Mouse (Mus musculus) 416B (cell line): ENCODE results near the gene Colgalt2.
"Not testable (repeated sequence)": the region's sequence is repeated elsewhere in the genome, so short reads cannot be mapped to it uniquely, and the experiment has no call there.

Experiments used
- DNase-seq: peaks from one replicate; pipeline ENCODE4 v3.0.0; 2011; ENCODE audit warnings: low read depth

Colgalt2 gene

DNA sequence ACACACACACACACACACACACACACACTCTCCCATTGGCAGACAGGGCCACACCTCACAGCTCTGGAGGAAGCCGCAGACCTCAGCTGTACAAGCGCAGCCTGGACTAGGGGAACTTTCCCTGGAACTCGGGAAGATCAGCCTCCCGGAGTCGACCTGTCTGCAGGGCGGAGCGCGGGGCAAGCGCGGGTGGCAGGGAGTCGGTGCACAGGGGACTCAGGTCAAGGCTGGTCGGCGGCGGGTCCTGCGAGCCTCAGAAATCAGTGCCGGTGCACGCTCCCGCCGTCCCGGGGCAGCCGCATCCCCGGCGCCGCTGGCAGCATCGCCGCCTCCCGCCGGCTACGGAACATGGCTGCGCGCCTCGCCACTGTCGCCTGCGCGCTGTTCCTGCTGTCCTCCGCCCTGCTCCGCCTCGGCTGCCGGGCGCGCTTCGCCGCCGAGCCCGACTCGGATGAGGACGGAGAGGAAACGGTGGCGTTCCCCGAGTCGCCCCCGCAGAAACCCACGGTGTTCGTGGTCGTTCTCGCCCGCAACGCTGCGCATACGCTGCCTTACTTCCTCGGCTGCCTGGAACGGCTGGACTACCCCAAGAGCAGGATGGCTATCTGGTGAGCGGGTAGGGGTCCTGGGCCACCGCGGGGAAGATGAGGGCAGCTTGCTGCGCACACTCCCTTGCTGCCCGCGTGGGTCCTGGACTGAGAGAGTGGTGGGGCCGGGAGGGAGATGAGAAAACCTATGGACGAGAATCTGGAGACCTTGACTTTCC lies at the start of gene Colgalt2:
TSS of gene Colgalt2 (plus strand) at position 41 of the 766 bp plus-strand sequence.
- no peak for DNase-seq

DNA sequence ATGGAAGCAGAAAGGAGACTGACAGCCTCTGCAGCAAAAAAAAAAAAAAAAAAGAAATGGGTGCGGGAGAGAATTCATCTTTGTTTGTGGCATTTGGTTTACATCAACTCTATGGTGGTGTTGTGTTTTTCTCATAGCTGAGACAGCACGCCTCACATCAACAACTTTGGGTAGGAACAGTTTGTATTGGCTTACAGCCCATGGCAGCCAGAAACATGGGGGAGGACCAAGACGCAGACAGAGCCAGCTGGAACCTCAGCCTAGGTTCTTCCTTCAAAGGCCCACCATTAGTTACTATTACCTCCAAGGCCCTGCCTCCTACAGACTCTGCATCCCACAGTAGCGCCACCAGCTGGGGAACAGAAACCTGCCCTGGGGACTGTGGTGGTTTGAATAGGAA lies 42.9 kb upstream of the Colgalt2 start:
- DNase-seq, result no peak

DNA sequence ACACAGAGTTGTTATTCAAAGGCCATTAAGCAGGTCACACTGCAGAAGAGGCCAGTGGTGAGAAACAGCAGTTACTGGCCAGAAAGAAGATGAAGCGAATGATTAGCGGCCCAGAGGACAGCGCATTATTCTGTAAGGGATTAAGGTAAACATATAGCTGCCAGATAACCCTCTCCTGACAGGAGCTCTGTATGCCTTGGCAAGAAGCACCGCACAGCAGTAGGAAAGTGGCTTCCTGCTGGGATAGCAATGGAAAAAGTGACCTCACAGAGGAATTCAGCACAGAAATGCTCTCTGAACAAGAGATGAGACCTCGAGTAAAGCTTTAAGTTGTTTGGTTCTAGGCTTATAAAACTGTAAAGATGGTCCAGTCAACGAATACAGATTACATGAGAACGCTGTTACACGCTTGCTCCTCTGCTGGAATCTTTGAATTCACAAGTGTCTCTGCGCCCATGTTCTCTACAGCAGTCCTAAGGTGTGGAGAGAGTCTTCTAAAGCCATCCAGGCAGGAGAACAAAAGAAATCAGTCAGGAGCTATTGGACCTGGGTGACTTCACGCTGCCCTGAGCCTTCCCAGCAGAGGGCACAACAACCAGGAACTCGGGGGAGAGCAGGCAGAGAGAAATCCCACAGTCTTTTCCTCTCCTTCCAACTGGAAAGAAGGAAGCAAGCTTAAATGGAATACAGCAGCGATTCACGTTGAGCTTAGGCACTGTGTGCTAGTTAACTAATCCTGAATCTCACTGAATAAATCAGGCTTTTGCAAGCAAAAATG lies 31.1 kb upstream of the Colgalt2 start:
- DNase-seq, result no peak

DNA sequence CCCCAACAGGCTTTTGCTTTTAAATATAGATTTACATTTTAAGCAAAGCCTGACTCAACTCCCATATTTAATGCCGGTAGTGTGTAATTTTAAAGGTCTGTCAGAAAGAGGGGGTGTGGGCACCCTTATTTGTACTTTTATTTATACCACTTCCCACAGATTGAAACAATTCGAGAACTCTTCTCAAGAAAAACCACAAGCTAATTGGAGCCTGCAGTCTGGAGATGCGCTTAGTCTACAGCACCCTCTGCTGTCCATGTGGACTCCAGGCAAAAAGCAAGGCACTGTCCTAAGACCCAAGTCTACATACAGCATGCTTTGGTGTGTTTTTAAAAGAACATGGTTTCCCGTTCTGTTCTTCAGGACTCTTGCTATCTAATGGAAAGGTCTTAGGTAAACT lies 30.5 kb upstream of the Colgalt2 start:
- DNase-seq, result peak; percentile 76

DNA sequence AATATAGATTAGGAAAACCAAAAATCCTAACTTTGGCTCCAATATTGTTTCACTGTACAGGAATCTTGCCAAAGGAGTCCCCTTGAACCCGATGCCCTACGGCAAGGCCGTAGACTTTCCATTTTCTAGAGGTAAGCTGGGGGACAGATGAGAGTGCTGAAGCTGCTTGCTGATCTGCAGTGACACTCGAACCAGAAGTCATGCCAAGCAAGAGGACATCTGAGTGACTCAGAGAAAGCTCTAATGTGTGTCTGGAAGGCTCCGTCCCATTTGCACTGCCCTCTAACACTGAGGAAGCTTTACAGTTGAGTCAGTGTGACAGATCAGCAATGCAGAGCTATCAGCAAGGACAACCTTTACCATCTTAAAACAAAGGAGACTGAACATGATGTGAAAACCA lies 21.3 kb upstream of the Colgalt2 start:
- no peak for DNase-seq

DNA sequence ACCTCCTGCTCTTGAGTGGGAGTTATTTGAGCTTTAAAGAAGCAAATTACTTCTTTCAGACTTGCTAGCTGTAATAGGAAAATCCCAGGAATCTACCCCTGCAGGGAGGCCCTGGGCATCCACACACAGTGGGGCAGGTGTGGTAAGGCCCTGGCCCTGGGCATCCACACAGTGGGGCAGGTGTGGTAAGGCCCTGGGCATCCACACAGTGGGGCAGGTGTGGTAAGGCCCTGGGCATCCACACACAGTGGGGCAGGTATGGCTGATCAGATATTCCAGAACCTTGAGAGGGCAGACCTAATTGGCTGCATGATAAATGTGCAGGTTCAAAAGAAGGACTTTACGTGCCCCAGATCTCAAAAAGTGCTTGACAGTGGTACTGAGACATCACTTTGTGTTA lies 15.0 kb upstream of the Colgalt2 start:
- no peak for DNase-seq

DNA sequence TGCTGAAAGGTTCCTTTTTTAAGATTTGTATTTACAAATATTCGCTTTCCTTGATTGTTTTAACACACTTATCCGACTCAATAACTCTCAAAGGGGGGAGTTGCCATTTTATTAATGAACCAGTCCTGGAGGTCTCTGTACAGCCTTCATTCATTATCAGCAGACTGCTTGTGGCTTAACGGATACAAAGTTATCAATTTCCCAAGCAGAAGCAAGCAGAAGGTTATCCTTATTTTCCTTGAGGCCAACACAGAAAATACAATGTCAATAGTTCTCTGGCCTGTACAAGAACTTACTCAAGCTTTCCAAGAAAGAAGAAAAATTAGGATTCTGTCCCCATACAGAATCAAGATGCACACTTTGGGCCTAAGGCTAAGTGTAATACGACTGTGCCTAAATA lies 13.9 kb upstream of the Colgalt2 start:
- DNase-seq, result not testable (repeated sequence)

DNA sequence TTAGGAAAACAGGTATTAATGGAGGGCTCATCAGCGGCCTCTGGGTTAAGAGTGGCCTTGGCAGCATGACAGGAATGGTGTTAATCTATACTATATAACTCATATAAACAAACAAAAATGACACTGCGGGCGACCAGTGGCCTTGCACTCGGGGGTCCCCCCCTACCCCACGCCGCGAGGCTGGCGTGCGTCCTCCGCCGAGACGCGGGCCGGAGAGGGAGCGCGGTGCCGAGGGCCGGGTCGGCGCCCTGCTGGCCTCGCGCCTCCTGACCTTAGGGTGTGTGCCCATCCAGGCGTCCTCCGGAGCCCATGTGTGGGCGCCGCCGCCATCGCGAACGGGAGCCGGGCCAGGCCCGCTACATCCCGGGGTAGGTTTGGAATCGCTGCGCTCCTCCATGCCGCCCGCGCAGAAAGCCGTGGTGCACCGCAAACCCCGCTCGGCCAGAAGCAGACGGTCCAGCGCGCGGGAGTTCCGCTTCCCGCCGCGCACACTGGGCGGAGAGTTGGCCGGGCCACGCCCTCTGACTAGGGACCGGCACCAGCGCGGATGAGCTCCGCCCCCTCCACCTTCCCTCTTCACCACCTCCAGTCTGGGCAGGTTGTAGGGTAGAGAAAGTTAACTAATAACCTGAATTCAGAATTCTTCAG lies 13.3 kb upstream of the Colgalt2 start, which contains the start of gene Tsen15:
TSS of gene Tsen15 (minus strand) at position 501 of the 648 bp plus-strand sequence.
- DNase-seq, result peak; percentile 58

DNA sequence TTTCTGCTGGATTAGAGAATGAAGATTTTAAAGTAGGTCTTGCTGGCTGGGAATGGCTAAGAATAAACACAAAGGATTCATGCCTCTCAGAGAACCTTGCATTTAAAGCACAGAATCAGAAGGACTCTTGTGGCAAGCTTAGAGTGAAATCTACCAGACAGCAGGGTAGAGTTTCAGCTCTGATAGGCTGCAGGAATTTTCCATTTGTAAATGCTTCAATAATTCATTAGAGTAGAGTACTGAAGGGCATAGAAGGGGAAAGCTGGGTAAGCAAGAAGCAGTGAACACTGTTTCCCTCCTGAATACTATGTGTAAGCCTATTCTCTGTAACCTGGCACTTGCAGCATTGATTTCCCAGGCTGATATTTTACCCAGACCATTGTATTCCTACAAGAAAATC lies 10.4 kb upstream of the Colgalt2 start:
- no peak for DNase-seq

DNA sequence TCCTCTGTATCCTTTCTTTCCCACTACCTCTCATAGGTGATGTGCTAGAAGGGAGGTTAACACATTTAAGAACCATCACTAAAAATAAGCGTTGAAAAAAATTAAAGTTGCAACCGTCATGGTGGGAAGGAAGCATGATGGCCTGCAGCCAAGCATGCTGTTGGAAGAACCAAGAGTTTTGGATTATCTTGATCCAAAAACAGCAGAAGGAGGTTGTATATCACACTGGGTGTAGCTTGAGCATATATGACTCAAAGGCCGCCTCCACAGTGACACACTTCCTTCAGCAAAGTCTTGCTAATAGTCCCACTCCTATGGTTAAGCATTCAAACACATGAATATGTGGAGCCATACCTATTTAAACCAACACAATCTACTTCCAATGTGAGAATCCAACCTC lies 5.5 kb upstream of the Colgalt2 start:
- DNase-seq, result no peak

DNA sequence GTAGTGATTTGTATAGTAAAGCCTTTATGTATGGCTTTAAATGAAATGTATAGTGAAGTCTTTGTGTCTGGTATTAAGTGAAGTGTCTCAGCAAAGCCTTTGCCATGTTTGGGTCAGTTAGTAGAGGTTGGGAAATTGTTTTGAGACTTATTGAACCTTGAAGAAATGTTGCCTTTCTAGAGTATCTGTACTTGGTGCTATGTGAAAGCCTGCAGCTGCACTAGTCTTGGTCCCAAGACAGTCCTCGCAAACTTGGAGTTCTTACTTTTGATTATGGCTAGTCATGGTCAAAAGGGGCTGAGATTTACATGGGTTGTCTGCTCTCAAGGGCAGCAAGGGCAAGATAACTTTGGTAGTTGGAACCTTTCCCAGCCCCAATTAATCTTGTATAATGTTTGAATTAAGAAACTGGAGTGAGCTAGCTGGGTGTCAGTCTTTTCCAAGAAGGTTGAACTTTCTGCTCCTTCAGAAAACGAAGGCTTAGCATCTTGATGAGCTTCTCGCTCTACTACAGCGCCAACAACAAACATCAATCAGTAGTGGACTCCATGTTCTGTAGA lies 4.6 kb upstream of the Colgalt2 start:
- DNase-seq, result no peak

DNA sequence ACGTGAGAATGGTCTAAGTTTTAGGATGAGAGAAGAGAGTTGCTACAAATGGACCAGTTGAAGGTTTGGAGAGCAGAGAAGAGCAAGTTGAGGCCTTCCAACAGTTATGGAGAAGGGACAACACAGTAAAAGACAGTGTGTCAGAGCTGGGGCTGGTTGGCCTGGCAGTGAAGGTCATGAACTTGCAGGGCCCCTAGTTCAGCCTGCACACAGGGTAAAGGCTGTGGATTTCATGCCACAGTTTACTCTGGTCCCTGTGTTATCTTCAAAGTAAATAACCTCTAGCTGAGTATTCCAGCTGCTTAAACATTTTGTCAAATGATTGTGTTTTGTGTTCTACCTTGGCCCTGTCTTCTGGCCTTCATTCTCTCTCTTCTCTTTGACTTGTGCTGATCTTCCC lies 922 bp upstream of the Colgalt2 start:
- DNase-seq, result no peak

DNA sequence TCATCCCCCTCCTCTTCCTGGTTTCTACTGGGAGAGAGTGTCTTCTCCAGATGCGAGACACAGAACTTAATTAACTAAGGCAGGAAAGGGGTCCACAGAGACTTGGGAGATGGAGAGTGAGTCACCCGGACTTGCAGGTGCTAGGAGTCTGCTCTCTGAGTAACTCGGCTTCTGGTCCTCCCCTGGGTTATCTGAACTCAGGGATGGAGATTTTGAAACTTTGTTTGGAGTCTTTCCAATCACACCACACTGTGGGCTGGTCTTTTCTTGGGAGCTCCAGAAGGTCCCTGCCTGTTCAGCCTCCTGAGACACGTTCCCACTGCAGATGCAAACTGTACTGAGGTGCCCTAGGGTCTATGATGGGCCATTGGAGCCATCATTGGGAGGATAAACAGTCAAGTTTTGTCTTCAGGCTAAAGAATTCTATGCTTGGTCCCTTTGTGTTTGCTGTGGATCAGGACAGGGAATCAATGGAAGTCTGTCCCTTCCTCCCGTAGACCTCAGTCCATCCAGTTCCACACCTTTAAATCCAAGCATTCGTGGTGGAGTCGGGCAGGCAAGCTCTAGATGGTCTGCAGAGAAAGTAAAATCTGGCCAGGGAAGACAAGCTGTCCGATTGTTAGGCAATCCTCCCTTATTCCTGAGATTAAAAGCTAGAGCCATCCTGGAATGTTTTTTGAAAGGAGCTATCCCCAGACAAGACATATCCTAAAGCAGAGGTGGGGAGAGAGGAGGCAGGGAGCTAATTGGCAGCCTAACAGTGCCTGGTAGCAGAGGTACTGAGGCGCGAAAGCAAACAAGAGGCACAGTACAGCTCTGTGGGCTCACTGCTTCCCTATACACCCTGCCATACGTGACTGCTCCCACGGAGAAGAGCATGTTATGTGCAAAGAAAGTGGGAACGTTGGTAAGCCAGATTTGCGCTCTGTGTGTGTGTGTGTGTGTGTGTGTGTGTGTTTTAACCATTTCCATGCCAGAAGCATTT lies 1.2 kb downstream of the Colgalt2 start:
- DNase-seq, result no peak

DNA sequence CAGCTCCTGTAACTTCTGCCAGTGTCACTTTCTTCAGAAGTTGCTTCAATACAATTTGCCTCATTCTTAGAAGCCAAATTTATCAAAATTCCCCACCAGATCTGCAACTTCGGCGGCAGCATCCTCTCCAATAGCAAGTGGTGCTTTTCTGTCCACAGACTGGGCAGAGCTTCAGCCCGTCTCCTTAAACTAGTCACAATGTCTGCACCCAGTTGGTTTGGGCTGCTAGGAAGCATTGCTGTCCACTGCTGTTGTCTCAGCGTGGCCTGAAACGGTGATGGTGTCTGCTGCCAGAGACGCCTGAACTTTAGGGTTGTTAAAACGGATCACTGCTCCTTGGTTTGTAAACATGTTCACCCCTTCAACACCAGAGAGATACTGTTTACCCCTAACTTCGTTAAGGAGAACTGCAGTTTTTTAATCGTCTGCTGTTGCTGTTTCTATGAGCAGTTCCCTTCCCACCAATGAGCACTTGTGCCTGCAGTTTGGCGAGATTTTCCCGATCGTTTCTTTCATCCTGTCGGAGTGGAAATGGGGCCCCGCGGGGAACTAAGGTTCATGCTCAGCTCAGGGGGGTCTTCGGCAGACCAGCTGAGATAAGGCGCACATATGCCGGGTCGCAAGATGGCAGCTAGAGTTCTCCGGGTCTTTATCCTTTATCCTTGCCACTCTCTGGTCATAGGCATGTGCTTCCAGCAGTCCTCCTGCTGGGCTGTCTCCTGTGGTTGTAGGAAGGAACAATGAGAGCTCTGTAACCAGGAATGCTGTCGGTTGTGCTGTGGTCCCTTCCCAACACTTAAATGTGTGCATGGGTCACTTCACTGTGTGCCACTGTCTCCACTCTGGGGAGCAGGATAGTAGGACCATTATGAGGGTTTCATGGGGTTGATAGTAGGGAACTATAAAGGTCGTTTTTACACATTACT lies 7.7 kb downstream of the Colgalt2 start:
- no peak for DNase-seq

DNA sequence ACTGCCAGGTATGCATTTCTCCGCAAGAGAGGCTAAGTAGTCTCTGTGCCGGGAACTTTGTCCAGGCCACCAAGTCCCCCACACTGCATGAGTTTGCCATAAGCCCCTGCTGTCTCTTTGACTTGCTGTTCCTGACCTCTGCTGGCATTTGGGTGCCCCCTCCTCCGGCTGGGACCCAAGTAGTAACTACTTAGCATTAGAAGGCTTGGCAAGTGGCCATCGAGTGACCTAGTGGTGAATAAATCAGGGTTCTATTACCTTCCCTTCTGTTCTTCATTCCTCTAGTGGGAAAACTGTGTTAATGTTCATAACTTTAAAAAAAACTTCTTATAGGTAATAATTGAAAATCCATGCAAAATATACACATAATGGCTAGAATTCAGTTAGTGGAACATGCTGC lies 9.7 kb downstream of the Colgalt2 start:
- DNase-seq, result no peak

DNA sequence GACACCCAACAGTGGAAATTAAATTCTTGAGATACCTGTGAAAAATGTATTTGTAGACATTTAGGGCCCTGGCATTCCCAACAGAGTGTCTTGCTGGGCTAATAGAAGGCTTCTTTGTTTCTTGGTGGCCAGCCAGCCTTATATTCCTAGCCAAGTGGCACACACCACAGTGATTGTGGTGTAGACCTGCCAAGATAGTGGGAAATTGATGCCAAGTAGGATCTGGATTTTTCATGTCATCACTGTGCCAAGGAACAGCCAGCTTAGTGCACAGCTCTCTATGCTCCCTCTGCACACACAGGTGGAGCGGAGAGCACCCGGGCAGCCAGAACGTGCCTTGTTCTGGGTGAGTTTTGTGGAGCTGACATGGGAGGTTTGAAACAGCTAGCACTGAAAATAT lies 11.0 kb downstream of the Colgalt2 start:
- DNase-seq, result no peak

DNA sequence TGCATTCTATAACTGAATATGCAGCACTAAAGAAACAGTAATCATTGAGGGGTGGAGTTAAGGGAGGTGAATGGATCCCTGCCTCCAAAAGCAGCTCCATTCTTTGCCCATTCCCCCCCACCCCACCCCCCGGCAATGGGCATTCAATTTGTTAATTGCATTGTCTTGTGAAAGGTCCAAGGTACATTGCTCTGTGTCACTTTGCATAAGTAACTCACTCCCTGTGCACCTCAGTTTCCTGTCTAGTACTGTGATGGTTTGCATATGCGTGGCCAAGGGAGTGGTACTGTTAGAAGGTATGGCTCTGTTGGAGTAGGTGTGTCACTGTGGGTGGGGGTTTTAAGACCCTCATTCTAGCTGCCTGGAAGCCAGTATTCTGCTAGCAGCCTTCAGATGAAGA lies 13.5 kb downstream of the Colgalt2 start:
- DNase-seq, result no peak

DNA sequence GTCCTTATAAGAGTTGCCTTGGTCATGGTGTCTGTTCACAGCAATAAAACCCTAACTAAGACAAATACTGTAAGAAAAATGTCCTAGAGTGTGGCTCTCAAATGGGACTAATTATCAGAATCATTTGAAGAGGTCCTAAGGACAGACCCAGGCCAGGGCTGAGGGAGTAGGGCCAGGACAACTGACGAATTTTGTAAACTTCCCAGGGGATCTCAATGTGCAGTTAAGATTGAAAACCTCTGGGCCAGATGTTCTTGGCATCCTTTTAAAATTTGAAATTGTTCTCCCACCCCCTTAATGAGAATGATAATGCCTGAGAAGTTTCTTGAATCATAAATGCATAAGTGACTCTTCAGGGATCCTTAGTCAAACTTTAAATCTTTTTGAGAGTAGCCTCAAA lies 14.3 kb downstream of the Colgalt2 start:
- no peak for DNase-seq

DNA sequence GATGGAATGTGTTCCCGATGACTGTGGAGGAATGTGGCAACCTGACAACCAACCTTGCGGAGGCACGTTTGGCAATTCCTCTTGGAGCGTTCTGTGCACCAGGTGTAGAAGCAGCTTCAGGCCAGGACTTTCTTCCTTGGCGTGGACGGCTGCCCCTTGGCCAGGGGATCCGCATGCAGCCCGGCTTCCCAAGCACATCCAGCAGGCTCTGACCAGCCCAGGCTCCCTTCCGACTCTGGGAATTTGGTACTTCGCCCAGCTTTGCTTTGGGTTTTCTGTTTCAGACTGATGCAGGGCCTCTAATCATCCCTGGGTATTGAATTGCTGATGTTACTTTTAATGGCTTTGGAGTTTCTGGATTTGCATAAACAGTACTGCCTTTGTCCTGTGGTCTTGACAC lies 14.8 kb downstream of the Colgalt2 start:
- no peak for DNase-seq

DNA sequence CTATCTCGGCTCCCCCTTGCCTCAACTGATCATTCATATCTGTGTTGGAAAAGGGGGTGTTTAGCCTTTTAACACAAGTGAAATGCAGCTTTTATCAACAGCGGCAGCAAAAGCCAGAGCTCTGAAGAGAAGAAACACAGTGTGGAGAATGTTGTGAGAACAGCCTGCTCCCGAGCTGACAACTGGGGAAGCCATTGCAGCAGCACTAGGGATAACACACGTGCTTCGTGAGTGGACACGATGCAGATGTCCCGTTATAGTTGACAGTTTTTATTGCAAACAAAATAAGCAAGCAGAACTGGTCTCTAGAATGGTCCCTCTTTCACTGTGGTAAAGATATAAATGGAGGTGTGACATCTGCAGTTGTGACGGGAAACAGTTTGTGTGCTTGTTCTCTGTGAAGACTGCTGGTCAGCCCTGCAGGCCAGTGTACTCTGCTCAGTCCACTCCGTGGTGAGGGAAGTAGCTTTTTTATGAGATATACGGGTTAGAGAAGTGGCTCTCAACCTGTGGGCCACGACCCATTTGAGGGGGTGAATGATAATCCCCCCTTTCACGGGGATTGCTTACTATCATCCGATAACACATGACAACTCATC lies 16.8 kb downstream of the Colgalt2 start:
- DNase-seq, result no peak
